Mouse (Mus musculus) testis, postnatal 14 days (tissue): Measurements from ENCODE around the gene Atp6v0a1.

Experiments
- DNase-seq: peaks from one replicate; pipeline ENCODE4 v3.0.0; 2021; ENCODE audit warnings: low spot score

Atp6v0a1 gene

DNA sequence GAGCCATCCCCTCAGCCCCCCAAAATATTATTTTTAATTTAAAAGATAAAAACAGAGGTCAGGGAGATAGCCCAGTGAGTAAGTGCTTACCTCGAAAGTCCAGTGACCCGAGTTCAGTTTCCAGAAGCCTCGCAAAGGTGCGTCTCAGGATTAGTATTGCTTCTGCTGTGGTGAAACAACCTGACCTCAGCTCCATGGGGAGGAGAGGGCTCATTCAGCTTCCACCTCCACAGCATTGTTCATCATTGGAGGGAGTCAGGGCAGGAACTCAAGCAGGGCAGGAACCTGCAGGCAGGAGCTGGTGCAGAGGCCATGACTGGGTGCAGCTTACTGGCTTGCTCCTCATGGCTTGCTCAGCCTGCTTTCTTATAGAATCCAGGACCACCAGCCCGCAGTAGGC, 51.8 kb downstream of the Atp6v0a1 start:
- DNase-seq, result no peak

DNA sequence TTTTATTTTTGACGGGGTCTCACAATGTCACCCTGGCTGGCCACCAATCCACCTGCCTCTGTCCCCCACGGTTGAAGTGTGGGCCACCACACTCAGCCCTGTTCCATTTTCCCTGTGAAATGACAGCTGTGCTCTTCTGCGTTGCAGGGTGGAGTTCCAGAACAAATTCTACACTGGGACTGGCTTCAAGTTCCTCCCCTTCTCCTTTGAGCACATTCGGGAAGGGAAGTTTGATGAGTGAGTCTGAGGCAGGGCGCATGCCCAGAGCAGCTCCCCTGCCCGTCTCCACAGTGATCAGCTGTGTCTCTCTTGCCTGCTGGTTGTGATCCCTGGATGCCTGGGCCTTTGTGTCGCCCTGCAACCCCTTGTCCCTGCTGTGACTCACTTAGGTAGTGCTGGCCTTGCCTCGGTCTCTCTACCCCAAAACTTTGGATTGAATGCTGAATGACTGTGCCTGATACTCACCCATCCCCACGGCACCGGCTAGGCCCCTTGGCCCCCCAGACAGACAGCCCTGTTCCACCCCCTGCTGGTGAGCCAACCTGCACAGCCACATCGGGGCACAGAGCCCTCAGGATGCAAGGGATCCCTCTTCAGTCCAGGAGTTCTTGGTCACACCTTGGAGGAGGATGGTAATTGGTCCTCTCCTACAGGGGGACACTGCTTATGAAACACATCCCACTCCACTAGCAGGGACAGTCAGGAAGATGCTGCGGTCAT, 53.1 kb downstream of the Atp6v0a1 start:
- DNase-seq, result no peak

GRCm38 (mm10) chr11:101062971-101063675, 53.9 kb downstream of the Atp6v0a1 start:
- no peak for DNase-seq

GRCm38 (mm10) chr11:101063676-101064327, 54.5 kb downstream of the Atp6v0a1 start:
- peak; percentile 73 for DNase-seq

- no peak for DNase-seq
Observed at GRCm38 (mm10) chr11:101064462-101064861, 55.2 kb downstream of the Atp6v0a1 start.

DNA sequence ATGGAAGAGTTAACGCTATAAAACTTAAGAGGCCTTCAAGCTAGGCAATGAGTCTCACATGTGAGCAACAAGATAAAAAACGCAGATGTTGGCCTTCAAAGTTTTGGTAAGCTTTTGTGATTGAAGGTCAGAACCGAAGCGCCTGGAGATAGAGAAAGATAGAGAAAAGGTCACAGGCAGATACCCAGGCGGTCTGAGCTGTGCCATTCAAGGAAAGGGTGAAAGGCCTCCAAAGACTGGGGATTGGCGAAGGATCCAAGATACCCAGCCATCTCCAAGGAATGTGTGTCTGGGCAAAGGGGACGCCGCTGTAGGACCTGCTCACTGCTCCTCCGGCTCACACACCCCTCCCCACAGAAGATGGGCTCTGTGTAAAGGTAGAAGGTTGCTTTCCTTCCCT, 55.8 kb downstream of the Atp6v0a1 start:
- no peak for DNase-seq

DNA sequence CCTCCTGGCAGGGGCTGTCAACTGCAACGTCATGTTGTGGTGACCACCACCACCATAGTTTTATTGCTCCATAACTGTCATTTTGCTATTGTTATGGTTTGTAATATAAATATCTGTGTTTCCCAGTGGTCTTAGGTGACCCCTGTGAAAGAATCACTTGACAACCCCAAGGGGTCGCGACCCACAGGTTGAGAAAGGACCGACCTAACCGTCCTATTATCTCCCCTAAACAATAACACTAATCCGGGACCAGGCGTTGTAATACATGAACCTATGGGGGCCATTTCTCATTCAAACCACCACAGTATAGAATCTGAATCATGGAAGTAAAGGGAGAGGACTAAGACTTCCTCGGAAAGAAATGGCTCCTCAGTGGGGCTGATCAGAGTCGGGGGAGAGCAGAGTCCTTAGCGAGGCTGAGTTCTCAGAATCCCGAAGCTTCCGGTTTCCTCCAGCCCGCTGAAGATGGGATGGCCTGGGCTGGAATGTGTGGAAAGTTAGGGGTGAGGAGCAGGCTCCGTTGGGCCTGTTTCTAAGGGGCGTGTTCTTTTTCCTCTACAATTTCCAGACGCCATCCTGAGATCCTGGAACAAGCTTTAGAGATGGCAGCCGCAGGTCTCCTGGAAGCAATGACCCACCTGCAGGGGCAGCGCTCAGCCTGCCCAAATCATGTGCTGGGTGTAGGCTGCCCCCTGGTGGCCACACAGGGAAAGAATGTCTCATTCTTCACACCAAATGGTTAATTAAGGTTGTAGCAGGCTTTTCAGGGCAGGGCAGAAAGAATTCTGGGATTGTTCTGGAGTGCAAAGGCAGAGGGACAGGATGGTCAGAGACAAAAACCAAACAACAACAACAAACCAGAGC, 57.5 kb downstream of the Atp6v0a1 start:
- DNase-seq, result peak; percentile 84

DNA sequence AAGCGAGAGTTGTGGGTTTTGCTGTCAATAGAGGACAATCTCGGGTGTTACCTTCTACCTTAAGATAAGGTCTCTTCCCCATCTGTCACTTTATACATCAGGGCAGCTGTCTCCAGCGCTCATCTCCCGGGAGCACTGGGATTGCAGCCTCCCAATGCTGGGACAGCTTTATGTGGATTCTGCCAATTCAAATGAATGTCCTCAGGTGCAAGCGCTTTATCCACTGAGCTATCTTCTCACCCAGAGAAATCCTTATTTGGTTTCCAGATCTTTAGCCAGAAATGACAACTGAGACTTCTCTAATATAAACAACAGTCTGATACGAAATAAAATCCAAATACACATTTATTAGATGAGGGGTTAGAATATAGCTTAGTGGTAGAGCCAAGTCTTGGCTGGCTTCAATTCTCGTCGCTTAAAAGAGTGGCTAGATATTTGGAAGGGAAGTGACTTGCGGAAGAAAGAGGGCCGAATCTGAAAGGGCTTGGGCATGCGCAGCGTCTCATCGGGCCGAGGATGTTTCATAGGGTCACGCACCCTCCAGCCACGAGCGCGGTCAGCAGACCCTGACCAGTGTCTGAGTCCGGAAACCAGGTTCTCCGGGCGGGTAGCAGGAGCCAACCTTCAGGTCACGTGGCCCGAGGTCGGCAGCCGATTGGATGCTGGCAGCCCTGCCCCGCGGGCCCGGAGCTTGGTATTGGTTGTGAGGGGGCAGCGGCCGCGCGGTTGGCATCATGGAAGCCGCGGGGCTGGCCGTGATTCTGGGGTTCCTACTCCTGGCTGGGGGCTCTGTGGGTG, 60.3 kb downstream of the Atp6v0a1 start, which contains the start of gene Naglu:
Gene Naglu, plus strand, starts transcription at position 622 of the 798 bp plus-strand sequence.
- DNase-seq, result peak; percentile 94

- no peak for DNase-seq
Observed at GRCm38 (mm10) chr11:101070189-101070527, 60.9 kb downstream of the Atp6v0a1 start.

DNA sequence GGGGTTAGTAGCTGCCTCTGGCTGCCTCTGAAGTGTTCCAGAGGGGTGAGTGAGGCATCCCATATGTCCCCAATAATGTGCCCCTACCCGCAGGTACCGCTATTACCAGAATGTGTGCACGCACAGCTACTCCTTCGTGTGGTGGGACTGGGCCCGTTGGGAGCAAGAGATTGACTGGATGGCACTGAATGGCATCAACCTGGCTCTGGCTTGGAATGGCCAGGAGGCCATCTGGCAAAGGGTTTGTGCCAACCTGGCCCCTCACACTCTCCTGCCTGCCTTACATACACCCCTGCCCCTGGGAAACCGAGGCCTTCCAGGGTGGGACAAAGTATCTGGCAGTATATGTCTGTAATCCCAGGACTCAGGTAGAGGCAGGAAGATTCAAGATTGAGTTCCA, 61.7 kb downstream of the Atp6v0a1 start:
- no peak for DNase-seq

- no peak for DNase-seq
Observed at GRCm38 (mm10) chr11:101071810-101072428, 62.7 kb downstream of the Atp6v0a1 start.

GRCm38 (mm10) chr11:101078121-101078520, 68.9 kb downstream of the Atp6v0a1 start, which contains the start of gene Hsd17b1:
TSS of gene Hsd17b1 (plus strand) at chr11:101078411.
- no peak for DNase-seq

DNA sequence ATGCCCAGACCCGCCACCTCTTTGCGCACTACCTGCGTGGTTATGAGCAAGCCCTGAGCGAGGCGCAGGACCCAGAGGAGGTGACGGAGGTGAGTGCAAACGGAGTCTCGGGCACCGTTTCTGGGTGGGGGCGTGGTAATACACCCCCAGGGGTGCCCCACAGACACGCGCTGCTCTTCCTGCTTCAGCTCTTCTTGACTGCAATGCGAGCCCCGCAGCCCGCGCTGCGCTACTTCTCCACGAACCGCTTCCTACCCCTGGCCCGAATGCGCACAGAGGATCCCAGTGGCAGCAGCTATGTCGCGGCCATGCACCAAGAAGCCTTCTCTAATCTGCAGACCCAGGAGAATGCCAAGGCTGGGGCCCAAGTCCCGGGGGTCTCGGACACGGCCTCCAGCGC, 70.5 kb downstream of the Atp6v0a1 start:
- no peak for DNase-seq

- no peak for DNase-seq
Observed at GRCm38 (mm10) chr11:101080421-101080820, 71.2 kb downstream of the Atp6v0a1 start.

GRCm38 (mm10) chr11:101081659-101082058, 72.4 kb downstream of the Atp6v0a1 start:
- DNase-seq, result no peak

DNA sequence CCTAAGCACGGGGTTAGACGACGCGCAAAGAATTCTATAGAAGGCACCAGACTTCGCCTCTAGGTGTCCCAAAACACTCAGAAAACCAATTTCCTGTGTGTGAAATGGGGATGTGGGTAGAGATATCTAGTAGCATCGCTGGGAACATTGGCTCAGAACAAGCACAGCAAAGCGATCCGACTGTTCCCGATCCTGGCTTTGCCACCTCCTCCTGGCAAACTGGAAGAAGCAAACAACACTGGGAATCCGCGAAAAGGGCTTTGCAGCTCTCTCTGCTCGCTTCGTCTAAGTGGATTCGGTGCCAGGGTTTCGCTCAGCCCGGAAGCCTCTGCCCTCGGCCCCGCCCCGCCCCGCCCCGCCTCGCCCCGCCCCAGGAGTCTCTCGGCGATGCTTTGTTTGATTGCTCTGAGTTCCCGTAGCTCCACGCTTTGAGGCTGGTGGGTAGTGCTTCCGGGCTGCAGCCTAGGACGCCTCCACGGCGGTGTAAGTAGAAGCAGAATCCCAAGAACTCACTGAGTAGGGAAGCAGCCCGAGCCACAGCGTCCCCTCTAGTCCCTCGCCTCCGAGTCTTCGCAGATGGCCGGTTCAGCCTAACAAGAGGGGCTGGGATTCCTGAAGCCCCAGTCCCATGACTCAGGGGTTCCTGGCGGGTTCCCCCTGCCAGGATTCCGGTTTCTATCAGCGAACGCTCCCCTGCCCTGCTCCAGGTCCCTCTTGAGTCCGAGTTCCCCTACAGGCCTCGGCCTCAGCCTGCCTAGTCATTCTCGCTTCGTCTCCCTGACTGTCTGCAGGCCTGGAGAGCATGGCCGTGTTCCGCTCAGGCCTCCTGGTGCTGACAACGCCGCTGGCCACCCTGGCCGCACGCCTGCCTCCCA, 73.2 kb downstream of the Atp6v0a1 start, which contains the start of gene Coasy:
Gene Coasy, plus strand, starts transcription at position 358 of the 875 bp plus-strand sequence.
- DNase-seq, result peak; percentile 86

- DNase-seq, result no peak
Observed at GRCm38 (mm10) chr11:101083083-101083697, 73.9 kb downstream of the Atp6v0a1 start.

- DNase-seq, result no peak
Observed at GRCm38 (mm10) chr11:101084246-101084645, 75.0 kb downstream of the Atp6v0a1 start.

DNA sequence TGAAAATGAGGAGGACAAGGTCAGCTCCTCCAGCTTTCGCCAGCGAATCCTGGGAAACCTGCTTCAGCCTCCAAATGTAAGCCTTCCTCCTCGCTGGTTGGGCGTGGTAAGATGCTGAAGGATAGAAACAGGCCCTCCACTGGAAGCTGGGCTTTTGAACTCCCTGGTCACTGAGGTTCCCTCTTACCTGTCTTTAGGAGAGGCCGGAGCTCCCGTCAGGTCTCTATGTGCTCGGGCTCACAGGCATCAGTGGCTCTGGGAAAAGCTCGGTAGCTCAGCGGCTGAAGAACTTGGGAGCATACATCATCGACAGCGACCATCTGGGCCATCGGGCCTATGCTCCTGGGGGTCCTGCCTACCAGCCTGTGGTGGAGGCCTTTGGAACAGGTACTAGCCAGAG, 75.6 kb downstream of the Atp6v0a1 start:
- DNase-seq, result no peak
